Mouse (Mus musculus) intestine, embryonic 14.5 days (tissue): ENCODE measurements at regions not wholly inside any gene's neighbourhood (a gene's known extent, or its start where the extent isn't known, plus 50 kb on each side); places are given as distances from the start of the nearest gene placed in this dataset.

Experiments used
- ATAC-seq: fragments of 200-750 bp; cut with Nextera tagmentation; replicated peaks from 2 replicates; pipeline ENCODE4 v1.8.0; 2017; ENCODE audit warnings: low read depth, moderate number of reproducible peaks, moderate TSS enrichment, moderate library complexity; ENCODE audit not compliant: low FRiP score, low TSS enrichment
- DNase-seq: peaks from one replicate; pipeline ENCODE4 v3.0.0-alpha.2; 2018; ENCODE audit warnings: low spot score
- H3K27ac ChIP-seq: fragments of 300-500 bp; sonication (generic); 2 replicates; pipeline ENCODE4 v1.5.1; 2014; ENCODE audit warnings: low read depth, mild to moderate bottlenecking, control low read depth
- H3K27me3 ChIP-seq: fragments of 300-500 bp; sonication (generic); replicated peaks from 2 replicates; pipeline ENCODE4 v1.6.1; 2014; ENCODE audit warnings: low read length, control low read depth; ENCODE audit not compliant: control insufficient read depth, insufficient read depth
- H3K36me3 ChIP-seq: fragments of 300-500 bp; sonication (generic); 2 replicates; pipeline ENCODE4 v1.6.1; 2014; ENCODE audit warnings: low read length, control low read depth; ENCODE audit not compliant: control insufficient read depth, insufficient read depth
- H3K4me1 ChIP-seq: fragments of 300-500 bp; sonication (generic); replicated peaks from 2 replicates; pipeline ENCODE4 v1.6.1; 2014; ENCODE audit warnings: low read length, control low read depth, mixed read lengths; ENCODE audit not compliant: control insufficient read depth, insufficient read depth
- H3K4me2 ChIP-seq: fragments of 300-500 bp; sonication (generic); 2 replicates; pipeline ENCODE4 v1.6.1; 2014; ENCODE audit warnings: low read length
- H3K4me3 ChIP-seq: fragments of 300-500 bp; sonication (generic); 2 replicates; pipeline ENCODE4 v1.5.1; 2014; ENCODE audit warnings: low read depth, low read length, control low read depth, mixed read lengths
- H3K9ac ChIP-seq: fragments of 300-500 bp; sonication (generic); 2 replicates; pipeline ENCODE4 v1.6.1; 2014; ENCODE audit warnings: mild to moderate bottlenecking, low read length
- H3K9me3 ChIP-seq: fragments of 300-500 bp; sonication (generic); 2 replicates; pipeline ENCODE4 v1.6.1; 2016; ENCODE audit warnings: low read length, control low read depth; ENCODE audit not compliant: control insufficient read depth
- WGBS: fragments of 180-500 bp; shearing (Covaris S2); extraction: QIAGEN DNeasy Blood & Tissue Kit; methylation state at CpG from one replicate; pipeline ENCODE4 v1.1.7; 2014; 5-methylcytosine and 5-hydroxymethylcytosine counted together

DNA sequence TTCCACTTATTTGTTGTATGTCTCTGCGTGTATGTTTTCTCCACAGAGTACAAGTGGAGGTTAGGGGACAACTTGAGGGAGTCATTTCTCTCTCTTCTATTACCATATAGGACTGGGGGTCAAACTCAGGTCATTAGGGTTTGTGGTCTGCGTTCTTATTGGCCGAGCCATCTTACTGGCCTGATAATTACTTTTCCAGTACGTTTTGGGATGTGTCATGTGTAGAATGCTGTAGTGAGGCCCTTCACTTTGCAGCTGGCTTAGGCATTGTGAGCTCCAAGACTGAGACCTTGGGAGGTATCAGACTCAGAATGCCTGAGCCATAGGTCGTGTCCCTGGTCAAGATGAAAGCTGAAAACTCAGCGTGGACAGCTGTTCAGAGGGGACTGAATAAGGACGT, 161.7 kb upstream of the 4931429L15Rik start:
- Histone ChIP-seq H3K27ac (no peak overlapping the region), H3K27me3 (no peaks in the 10 kb centered on the region), H3K36me3 (no peaks in the 10 kb centered on the region), H3K4me1 (peaks cover 4% of the 10 kb centered on the region; the same call in 1 of the 2 replicates), H3K9ac (no peak overlapping the region), H3K4me3 (no peak overlapping the region), H3K9me3 (no peaks in the 10 kb centered on the region), H3K4me2 (no peak overlapping the region)
- 58% methylated on average over 7 of the region's 7 CpGs for WGBS
- ATAC-seq: no peak
- DNase-seq: no peak

GRCm38 (mm10) chr9:46480080-46480690, 160.4 kb upstream of the 4931429L15Rik start:
- Histone ChIP-seq H3K9ac (no peak overlapping the region), H3K9me3 (no peaks in the 10 kb centered on the region), H3K4me3 (no peak overlapping the region), H3K27me3 (no peaks in the 10 kb centered on the region), H3K36me3 (no peaks in the 10 kb centered on the region), H3K4me2 (no peak overlapping the region), H3K4me1 (peaks cover 4% of the 10 kb centered on the region; the same call in 1 of the 2 replicates), H3K27ac (no peak overlapping the region)
- DNase-seq (no peak), ATAC-seq (0 out of 2 replicates have a peak, but pooled peaks have one; percentile 23)
- 4% methylated on average over 13 of the region's 13 CpGs for WGBS

- DNase-seq (no peak), ATAC-seq (no peak)
- Histone ChIP-seq H3K4me1 (peaks cover 4% of the 10 kb centered on the region; the same call in 1 of the 2 replicates), H3K4me2 (no peak overlapping the region), H3K4me3 (no peak overlapping the region), H3K36me3 (no peaks in the 10 kb centered on the region), H3K9ac (no peak overlapping the region), H3K27me3 (no peaks in the 10 kb centered on the region), H3K27ac (no peak overlapping the region), H3K9me3 (no peaks in the 10 kb centered on the region)
- 28% methylated on average over 2 of the region's 2 CpGs for WGBS
Measured at GRCm38 (mm10) chr9:46478611-46479010, 158.8 kb upstream of the 4931429L15Rik start.

GRCm38 (mm10) chr9:46476516-46476915, 156.7 kb upstream of the 4931429L15Rik start:
- no peak overlapping the region for H3K27ac ChIP-seq
- H3K4me2 ChIP-seq: no peak overlapping the region
- 67% methylated on average over 5 of the region's 5 CpGs for WGBS
- H3K36me3 ChIP-seq: no peaks in the 10 kb centered on the region
- H3K9ac ChIP-seq: no peak overlapping the region
- H3K9me3 ChIP-seq: no peaks in the 10 kb centered on the region
- no peak overlapping the region for H3K4me3 ChIP-seq
- H3K27me3 ChIP-seq: no peaks in the 10 kb centered on the region
- H3K4me1 ChIP-seq: peaks cover 4% of the 10 kb centered on the region; the same call in 1 of the 2 replicates
- no peak for ATAC-seq
- DNase-seq: no peak

DNA sequence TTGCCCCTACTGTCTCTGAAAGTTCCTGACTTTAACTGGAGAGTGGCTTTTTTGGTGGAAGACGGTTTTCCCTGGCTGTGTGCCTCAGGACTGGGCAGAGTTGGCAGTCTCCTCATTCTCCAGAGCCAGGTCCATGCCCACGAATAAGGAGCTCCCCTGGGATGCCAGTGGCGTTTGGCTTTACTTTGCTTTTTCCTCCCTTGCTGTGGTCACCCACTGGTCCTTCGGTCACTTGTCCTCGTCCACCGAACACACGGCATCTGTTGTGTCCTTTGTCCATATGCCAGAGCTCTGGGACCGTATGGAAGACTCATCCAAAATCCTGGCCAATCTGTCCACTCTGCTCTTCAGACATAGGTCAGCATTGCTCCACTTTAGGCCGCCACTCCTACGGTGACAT, 153.9 kb upstream of the 4931429L15Rik start:
- ATAC-seq (no peak), DNase-seq (no peak)
- Histone ChIP-seq H3K27me3 (no peaks in the 10 kb centered on the region), H3K9ac (no peak overlapping the region), H3K4me1 (no peaks in the 10 kb centered on the region), H3K9me3 (no peaks in the 10 kb centered on the region), H3K27ac (no peak overlapping the region), H3K4me2 (no peak overlapping the region), H3K36me3 (no peaks in the 10 kb centered on the region), H3K4me3 (no peak overlapping the region)
- WGBS: 89% methylated on average over 10 of the region's 10 CpGs

- Histone ChIP-seq H3K4me2 (no peak overlapping the region), H3K4me3 (no peak overlapping the region), H3K9ac (no peak overlapping the region), H3K27me3 (no peaks in the 10 kb centered on the region), H3K27ac (no peak overlapping the region), H3K4me1 (no peaks in the 10 kb centered on the region), H3K9me3 (no peaks in the 10 kb centered on the region), H3K36me3 (no peaks in the 10 kb centered on the region)
- 83% methylated on average over 7 of the region's 7 CpGs for WGBS
- DNase-seq (no peak), ATAC-seq (no peak)
Measured at GRCm38 (mm10) chr9:46469521-46469920, 149.7 kb upstream of the 4931429L15Rik start.

DNA sequence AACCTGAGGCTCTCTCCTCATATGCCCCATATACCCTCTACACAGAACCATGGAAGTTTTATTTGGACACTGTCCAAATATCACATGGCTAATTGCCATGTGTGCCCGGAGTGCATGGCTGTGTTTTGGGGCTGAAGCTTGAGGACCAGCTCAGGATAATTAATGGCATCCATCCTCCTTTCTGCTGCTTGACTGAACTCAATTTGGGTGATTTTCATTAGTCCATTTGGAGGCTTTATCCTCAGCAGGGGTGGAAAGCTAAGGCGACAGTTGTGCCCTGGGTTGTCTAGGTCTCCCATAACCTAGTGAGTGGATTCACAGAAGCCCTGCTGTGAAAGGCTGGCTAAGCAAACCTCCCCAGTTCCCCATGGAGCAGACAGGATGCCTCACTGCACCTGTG, 148.5 kb upstream of the 4931429L15Rik start:
- WGBS: 56% methylated on average over 2 of the region's 2 CpGs
- no peaks in the 10 kb centered on the region for H3K9me3 ChIP-seq
- ATAC-seq: no peak
- no peaks in the 10 kb centered on the region for H3K4me1 ChIP-seq
- H3K27me3 ChIP-seq: no peaks in the 10 kb centered on the region
- no peak overlapping the region for H3K27ac ChIP-seq
- no peak overlapping the region for H3K9ac ChIP-seq
- no peaks in the 10 kb centered on the region for H3K36me3 ChIP-seq
- no peak overlapping the region for H3K4me2 ChIP-seq
- no peak for DNase-seq
- H3K4me3 ChIP-seq: no peak overlapping the region

DNA sequence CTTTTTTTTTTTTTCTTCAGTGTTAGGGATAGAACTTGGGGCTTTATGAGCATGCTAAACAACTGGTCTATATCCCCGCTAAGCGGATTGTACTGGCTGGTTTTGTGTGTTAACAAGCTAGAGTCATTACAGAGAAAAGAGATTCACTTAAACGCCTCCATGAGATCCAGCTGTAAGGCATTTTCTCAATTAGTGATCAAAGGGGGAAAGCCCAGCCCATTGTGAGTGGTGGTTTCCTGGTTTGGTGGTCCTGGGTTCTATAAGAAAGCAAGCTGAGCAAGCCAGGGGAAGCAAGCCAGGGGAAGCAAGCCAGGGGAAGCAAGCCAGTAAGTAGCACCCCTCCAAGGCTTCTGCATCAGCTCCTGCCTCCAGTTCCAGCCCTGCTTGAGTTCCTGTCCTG, 147.9 kb upstream of the 4931429L15Rik start:
- Histone ChIP-seq H3K4me3 (no peak overlapping the region), H3K27me3 (no peaks in the 10 kb centered on the region), H3K36me3 (no peaks in the 10 kb centered on the region), H3K9ac (no peak overlapping the region), H3K9me3 (no peaks in the 10 kb centered on the region), H3K4me2 (no peak overlapping the region), H3K27ac (no peak overlapping the region), H3K4me1 (no peaks in the 10 kb centered on the region)
- 61% methylated on average over 3 of the region's 3 CpGs for WGBS
- ATAC-seq: no peak
- DNase-seq: no peak

- Histone ChIP-seq H3K27me3 (no peaks in the 10 kb centered on the region), H3K4me1 (no peaks in the 10 kb centered on the region), H3K4me3 (no peak overlapping the region), H3K9me3 (no peaks in the 10 kb centered on the region), H3K27ac (no peak overlapping the region), H3K4me2 (no peak overlapping the region), H3K9ac (no peak overlapping the region), H3K36me3 (no peaks in the 10 kb centered on the region)
- WGBS: 88% methylated on average over 5 of the region's 5 CpGs
- DNase-seq: no peak
- no peak for ATAC-seq
Measured at GRCm38 (mm10) chr9:46462681-46463080, 142.9 kb upstream of the 4931429L15Rik start.
